Mouse (Mus musculus): ENCODE results near the gene Zswim7. TPM values are rescaled to one million over a fixed set of nuclear protein-coding genes. Genes with fewer than 3 reads are reported as not detected.

The Zswim7 gene
- total RNA-seq, 2 experiments from 2014 or later: 33.5 to 40.6 TPM

DNA sequence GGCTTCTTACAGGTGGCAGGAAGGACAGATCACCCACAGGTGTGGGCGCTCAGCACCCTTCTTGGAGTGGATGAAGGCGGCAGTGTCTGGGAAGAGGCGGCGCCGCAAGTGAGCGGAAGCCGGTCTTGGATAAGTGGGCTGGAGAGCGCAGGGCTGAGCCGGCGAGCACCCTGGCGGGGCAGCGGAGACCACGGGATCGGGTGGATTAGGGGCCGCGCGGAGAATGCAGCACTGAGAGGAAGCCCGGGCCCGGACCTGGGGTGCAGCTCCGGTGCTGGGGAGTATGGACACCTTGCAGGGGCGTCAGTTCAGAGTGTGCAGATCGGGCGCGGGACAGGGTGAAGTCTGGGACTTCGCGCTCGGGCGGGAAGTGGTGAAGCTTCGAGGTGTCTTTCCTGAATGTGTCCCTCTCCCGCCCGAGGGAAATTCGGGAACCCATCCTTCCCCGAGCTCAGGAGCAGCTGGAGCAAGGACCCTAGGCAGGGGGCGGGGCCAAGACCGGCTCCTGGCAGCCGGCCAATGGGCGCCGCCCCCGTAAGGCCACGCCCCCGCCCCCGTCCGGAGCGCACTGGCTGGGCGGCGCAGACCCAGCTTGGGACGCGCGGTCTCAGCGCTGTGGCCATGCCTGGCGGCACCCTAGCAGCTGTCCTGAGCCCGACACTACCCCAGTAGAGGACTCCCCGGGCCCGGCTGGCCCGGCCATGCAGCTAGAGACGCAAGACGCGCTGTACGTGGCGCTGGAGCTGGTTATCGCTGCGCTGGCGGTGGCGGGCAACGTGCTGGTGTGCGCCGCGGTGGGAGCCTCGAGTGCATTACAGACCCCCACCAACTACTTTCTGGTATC lies 32.6 kb downstream of the Zswim7 start, which contains the start of gene Adora2b:
Gene Adora2b (plus strand): TSS at position 584 of the 844 bp plus-strand sequence.
- no peak for TF ChIP-seq CTCF (IDR thresholded peaks at IDR 0.05)
- intact Hi-C loops (cut with DNase I): no loop called here
- Histone ChIP-seq H3K4me3 (peak within 1 kb of the TSS; percentile 86), H3K27ac (peak within 1 kb of the TSS; percentile 76)
- DNase-seq: peak; percentile 80

DNA sequence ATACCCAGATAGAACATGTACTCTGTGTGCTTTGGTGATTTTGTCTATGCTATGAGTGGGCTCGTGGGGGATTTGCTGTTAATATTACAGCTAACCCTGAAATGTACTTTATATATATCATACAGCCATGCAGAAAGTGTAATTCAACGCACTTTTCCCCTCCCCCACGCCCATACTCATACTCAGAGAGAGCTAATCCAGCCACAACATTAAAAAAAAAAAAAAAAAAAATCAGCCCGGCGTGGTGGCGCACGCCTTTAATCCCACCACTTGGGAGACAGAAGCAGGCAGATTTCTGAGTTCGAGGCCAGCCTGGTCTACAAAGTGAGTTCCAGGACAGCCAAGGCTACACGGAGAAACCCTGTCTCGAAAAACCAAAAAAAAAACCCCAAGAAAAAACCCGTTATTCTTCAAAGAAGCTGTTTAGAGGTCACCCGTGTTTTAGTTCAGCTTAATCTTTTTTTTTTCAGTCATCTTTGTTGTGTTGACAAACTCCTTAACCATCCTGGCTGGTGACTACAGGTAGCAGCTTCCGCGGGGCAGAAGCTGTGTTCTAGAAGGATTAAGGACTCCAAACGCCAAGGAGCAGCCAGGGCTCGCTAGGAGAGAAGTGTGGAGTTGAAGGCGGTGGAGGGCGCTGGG lies 33.3 kb downstream of the Zswim7 start:
- Histone ChIP-seq H3K4me3 (peak overlapping the region; percentile 86), H3K27ac (peak overlapping the region; percentile 59)
- intact Hi-C loops (cut with DNase I): no loop called here
- DNase-seq: no peak
- TF ChIP-seq CTCF (IDR thresholded peaks at IDR 0.05): no peak

DNA sequence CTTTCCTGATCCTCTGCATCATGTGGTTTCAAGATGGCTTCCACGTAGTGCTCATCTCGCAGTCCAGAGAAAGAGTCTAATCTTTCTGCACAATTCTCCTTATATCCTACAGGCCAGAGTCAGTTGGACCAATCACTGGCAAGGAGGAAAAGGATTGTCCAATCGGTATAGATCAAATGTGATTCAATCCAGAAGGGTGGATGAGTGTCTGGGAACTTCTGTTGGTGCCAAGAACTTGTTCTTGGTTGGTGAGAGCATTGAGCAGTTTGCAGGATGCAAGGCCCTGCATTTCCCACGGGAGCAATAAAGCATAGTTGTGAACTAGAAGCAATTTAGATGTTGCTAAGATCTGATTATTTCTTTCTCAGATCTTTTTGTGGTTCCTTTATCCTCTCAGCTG lies 36.7 kb downstream of the Zswim7 start:
- no peak overlapping the region for H3K4me3 ChIP-seq
- intact Hi-C loops (cut with DNase I): no loop called here
- DNase-seq: no peak
- H3K27ac ChIP-seq: peak overlapping the region; percentile 40; the same call in 1 of the 2 replicates
- no peak for TF ChIP-seq CTCF (IDR thresholded peaks at IDR 0.05)

DNA sequence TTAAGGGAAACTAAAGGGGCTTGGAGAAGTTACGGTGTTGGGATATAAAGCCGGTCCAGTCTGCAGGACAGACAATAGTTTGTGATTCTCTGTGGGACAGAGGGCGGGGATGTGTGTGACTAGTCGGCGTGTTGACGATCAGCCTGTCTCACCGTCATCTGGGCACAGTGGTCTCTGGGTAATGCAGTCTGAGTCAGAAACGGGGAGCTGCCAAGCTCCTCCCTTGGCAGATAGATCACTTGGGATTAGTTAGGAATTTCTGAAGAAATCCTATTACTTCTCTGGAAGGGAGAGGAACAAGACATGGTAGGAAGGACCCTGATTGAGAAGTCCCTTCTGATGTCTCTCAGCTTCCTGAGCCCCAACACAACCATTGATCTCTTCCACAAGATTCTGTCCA lies 37.3 kb downstream of the Zswim7 start:
- intact Hi-C loops (cut with DNase I): no loop called here
- no peak for TF ChIP-seq CTCF (IDR thresholded peaks at IDR 0.05)
- H3K4me3 ChIP-seq: no peak overlapping the region
- 0 out of 2 replicates have a peak overlapping the region, but pooled peaks have one; percentile 40 for H3K27ac ChIP-seq
- peak; percentile 49 for DNase-seq

DNA sequence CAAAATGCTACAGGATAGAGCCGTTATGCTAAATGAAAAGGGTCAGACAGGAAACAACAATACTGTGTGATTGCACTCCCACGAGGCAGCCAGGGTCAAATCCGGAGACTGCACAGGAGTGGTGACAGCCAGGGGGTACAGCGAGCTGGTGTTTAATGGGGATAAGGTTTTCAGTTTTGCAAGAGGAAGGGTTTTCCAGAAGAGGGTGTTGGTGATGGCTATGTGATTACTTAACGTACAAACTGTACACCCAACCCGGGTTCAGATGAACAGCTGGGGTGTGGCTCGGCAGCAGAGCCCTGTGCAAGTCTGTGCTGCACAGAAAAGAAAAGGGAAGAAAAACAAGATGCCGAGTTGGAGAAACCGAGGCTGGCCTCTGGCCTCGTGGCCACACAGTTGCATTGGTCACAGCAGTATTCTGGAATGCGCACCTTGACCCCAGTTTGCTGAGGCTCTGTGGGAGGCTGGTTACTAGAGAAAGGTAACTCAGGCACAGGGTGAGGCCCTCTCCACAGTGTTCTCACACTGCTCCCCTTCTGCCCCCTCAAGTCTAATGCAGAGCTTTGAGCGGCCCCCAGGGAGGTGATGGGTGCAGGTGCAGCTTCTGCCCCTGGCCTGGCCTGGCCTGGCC lies 40.4 kb downstream of the Zswim7 start:
- no peak overlapping the region for H3K4me3 ChIP-seq
- TF ChIP-seq CTCF (IDR thresholded peaks at IDR 0.05): no peak
- intact Hi-C loops (cut with DNase I): no loop called here
- H3K27ac ChIP-seq: no peak overlapping the region
- DNase-seq: no peak

DNA sequence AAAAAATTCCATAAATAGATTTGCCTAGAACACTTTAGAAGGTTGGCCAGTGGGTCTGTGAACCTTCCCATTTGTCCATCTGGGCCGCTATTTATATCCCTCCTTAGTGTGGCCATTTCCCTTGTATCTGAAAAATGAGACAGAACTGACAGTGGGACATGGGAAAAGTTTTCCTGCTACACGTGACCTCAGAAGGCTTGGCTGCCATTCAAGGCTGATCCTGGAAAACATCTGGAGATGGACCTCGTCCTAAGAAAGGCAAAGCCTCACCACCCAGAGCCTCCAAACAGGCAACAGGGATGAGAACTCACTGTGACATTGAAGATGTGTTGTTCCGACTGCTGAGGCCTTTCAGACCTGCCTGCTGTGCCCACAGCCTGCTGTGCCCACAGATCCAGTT lies 56.4 kb downstream of the Zswim7 start:
- peak; percentile 41 for DNase-seq
- peak overlapping the region; percentile 63 for H3K27ac ChIP-seq

DNA sequence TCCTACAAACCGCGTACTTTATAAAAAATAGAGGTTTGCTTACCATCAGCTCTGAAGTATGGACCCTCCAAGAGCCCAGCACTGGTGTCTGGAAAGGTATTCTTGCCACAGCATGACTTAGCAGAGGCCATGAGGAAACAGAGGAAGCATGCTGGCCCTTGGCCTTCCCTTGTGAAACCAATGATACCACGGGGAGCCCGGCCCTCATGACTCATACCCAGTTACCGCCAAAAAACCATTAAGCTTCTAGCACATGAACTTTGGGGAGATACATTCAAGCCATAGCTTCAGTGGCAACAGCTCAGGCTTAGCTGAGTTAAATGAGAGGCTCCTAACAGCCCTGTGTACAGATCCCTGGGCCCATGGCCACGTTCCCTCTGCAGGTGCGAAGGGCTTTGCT lies 57.2 kb downstream of the Zswim7 start:
- peak; percentile 59 for DNase-seq
- intact Hi-C loops (cut with DNase I): no loop called here
- peak overlapping the region; percentile 63 for H3K27ac ChIP-seq
- no peak overlapping the region for H3K4me3 ChIP-seq
- TF ChIP-seq CTCF (IDR thresholded peaks at IDR 0.05): no peak

More for the DNA sequence above, 56.4 kb downstream of the Zswim7 start:
- no peak overlapping the region for H3K4me3 ChIP-seq
- no peak for TF ChIP-seq CTCF (IDR thresholded peaks at IDR 0.05)
- intact Hi-C loops (cut with DNase I): no loop called here

DNA sequence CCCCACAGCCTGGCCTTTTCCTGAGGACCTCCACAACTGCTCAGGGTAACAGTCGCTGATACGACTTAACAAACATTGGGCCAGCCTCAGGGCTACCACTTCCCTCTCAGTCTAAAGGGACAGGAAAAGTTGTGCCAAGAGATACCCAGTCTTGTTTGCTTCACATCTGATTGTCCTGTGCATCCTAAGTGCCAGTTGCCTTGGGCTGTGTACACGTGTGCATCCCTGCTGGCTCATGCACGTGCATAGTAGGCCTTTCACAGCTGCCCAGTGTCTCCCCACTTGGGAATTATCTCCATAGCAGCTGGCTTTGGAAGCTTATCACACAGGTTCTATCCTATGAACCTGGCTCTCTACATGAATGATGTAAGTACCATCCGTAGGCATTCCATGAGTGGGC lies 57.8 kb downstream of the Zswim7 start:
- no peak for TF ChIP-seq CTCF (IDR thresholded peaks at IDR 0.05)
- H3K27ac ChIP-seq: peak overlapping the region; percentile 63; the same call in 1 of the 2 replicates
- DNase-seq: no peak
- intact Hi-C loops (cut with DNase I): no loop called here
- H3K4me3 ChIP-seq: no peak overlapping the region

DNA sequence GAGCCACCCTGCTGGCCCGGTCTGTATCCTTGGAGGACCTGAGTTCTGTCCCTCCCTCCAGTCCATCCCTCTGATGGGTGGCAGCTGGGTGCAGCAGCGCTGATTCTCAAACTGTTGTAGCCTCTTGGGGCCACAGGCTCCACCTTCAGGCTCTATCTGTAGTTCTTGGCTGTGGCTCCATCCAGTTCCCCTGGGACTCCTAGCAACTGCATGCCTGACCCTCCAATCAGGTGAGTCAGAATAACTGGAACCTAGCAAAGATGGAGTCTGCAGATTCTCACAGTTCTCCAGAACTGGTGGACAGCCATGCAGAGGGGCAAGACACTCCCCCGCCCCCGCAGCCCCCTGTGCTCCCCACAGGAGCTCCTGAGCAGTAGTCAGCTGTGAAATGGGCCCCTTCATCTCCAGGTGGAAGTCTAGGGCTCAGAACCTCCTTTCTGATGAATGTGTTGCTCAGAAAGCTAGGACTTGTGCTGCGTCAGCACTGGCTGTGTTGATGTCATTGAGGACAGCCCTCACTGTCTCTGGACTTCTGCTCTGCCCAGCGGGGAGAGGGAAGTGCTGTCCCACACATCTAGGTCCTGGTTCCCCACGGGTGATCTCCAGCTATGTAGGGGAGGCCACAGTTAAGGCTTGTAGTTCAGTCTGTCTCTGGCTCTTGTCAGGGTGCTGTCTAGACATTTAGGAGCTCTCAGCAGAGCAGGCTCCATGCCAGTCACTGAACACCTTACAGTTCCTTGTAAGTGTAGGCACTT lies 60.2 kb downstream of the Zswim7 start:
- DNase-seq: peak; percentile 26
- no peak overlapping the region for H3K27ac ChIP-seq

DNA sequence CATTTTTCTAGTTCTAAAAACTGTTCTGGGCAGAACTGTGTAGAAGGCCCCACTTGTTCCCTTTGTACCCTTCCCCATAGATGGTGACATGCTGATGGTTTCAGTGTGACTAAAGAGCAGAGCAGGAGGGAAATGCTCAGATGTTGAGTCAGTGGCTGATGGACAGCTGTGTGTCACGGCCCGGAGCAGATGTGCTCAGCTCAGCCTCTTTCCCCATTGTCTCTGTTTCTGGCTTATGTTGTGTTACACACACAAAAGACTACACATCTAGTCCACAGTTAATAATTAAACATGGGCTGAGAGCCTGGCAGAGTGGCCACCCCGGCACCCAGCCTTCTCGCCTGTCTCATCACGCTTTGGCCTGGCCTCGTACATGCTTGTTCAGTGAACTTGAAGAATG lies 63.4 kb downstream of the Zswim7 start:
- intact Hi-C loops (cut with DNase I): no loop called here
- TF ChIP-seq CTCF (IDR thresholded peaks at IDR 0.05): no peak
- no peak for DNase-seq
- Histone ChIP-seq H3K4me3 (no peak overlapping the region), H3K27ac (no peak overlapping the region)

More for the DNA sequence above, 60.2 kb downstream of the Zswim7 start:
- intact Hi-C loops (cut with DNase I): no loop called here
- no peak overlapping the region for H3K4me3 ChIP-seq
- no peak for TF ChIP-seq CTCF (IDR thresholded peaks at IDR 0.05)

Other genes with a start within 250 kb of the Zswim7 start
- gene Adora2b, start 32.4 kb downstream of the Zswim7 start, total RNA-seq (2021): under 1 TPM; 0.26 to 0.95 TPM
- 10 to 100 TPM; 37.4 to 50.1 TPM for gene Ttc19, start 98 bp upstream of the Zswim7 start, total RNA-seq (2021)
- 1 to 10 TPM; 2.2 to 2.6 TPM for gene Pigl, start 177.1 kb upstream of the Zswim7 start, total RNA-seq (2021)
- gene Ncor1, start 177.2 kb upstream of the Zswim7 start, total RNA-seq (2021): 100 to 1,000 TPM; 133 to 139 TPM

All from gastrocnemius, adult 2 months (tissue).